Mouse (Mus musculus): Measurements from ENCODE around the gene Foxf1. TPM values are rescaled to one million over a fixed set of nuclear protein-coding genes. Genes with fewer than 3 reads are reported as not detected.
A peak's percentile ranks its signal among the peaks of the same experiment; 100 is the strongest.

Gene Foxf1
- polyA plus RNA-seq, 2 experiments: 0.28 to 0.54 TPM

GRCm38 (mm10) chr8:121059098-121059497 is 25.1 kb upstream of the Foxf1 start:
- Histone ChIP-seq H3K4me1 (ENCODE audit: control insufficient read depth, insufficient read depth, low read length) (no peaks in the 10 kb centered on the region), H3K4me3 (replicated peaks; ENCODE audit: low read length) (no peak overlapping the region), H3K9me3 (ENCODE audit: control insufficient read depth, low read length) (no peaks in the 10 kb centered on the region), H3K27ac (replicated peaks; ENCODE audit: low read depth, low read length) (no peak overlapping the region), H3K36me3 (ENCODE audit: control insufficient read depth, insufficient read depth, low read length) (no peaks in the 10 kb centered on the region), H3K4me2 (replicated peaks; ENCODE audit: low read depth, low read length, severe bottlenecking) (no peak overlapping the region), H3K9ac (ENCODE audit: low read depth, low read length, severe bottlenecking) (no peak overlapping the region), H3K27me3 (ENCODE audit: control insufficient read depth, insufficient read depth, low read length) (no peaks in the 10 kb centered on the region)
- WGBS: 86% methylated on average over 7 of the region's 7 CpGs
- TF ChIP-seq POLR2A (IDR thresholded peaks at IDR 0.05; ENCODE audit: borderline replicate concordance, extremely low read depth, insufficient read depth, insufficient read length): no peak
- no peak for ATAC-seq (ENCODE audit: low FRiP score, low read depth)
- no peak for DNase-seq (ENCODE audit: low spot score)

DNA sequence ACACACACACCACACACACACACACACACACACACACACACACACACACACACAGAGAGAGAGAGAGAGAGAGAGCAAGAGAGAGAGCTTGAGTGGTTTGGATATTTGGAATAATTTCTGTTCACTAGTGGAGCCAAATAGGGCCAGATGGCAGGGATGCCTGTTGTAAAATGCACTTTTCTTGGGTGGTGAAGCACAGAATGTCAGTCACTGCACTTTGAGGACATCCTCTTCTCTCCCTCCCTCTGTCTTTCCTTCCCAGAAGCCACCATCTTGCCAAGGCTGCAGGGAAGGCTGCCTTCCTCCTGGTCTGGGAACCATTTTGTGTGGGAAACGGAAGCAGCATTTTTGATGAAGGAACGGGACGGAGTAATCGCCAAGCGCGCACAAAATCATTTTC is 21.7 kb upstream of the Foxf1 start:
- no peaks in the 10 kb centered on the region; the same call in 1 of the 2 replicates for H3K27me3 ChIP-seq (ENCODE audit: control insufficient read depth, insufficient read depth, low read length)

DNA sequence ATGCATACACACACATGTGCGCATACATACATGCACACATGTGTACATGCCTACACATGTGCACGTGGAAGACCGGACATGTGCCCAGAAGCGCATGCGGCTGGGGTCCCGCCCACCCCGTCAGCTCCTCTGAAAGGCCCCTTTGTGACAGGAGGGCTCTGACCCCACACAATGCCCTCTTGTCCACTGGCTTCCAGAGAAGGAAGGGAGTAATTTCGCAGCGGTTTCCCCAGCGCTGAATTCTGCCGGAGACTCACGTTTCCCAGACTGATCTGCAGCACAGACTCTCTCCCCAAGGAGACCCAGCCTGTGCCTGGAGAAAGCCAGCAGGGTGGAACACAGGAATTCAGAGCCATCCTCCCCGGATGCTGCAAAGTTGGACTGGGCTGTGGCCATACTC is 20.5 kb upstream of the Foxf1 start:
- H3K27me3 ChIP-seq (ENCODE audit: control insufficient read depth, insufficient read depth, low read length): peaks cover under 1% of the 10 kb centered on the region; the same call in 1 of the 2 replicates
- no peaks in the 10 kb centered on the region for H3K4me1 ChIP-seq (ENCODE audit: control insufficient read depth, insufficient read depth, low read length)
- no peak overlapping the region for H3K4me2 ChIP-seq (replicated peaks; ENCODE audit: low read depth, low read length, severe bottlenecking)
- TF ChIP-seq POLR2A (IDR thresholded peaks at IDR 0.05; ENCODE audit: borderline replicate concordance, extremely low read depth, insufficient read depth, insufficient read length): no peak
- H3K27ac ChIP-seq (replicated peaks; ENCODE audit: low read depth, low read length): 0 out of 2 replicates have a peak overlapping the region, but pooled peaks have one; percentile 38
- DNase-seq (ENCODE audit: low spot score): no peak
- no peaks in the 10 kb centered on the region for H3K9me3 ChIP-seq (ENCODE audit: control insufficient read depth, low read length)
- no peak overlapping the region for H3K4me3 ChIP-seq (replicated peaks; ENCODE audit: low read length)
- 58% methylated on average over 13 of the region's 13 CpGs for WGBS
- no peak; the same call in 1 of the 2 replicates for ATAC-seq (ENCODE audit: low FRiP score, low read depth)
- no peak overlapping the region for H3K9ac ChIP-seq (ENCODE audit: low read depth, low read length, severe bottlenecking)
- H3K36me3 ChIP-seq (ENCODE audit: control insufficient read depth, insufficient read depth, low read length): no peaks in the 10 kb centered on the region

More for the DNA sequence above, 21.7 kb upstream of the Foxf1 start:
- TF ChIP-seq POLR2A (IDR thresholded peaks at IDR 0.05; ENCODE audit: borderline replicate concordance, extremely low read depth, insufficient read depth, insufficient read length): no peak
- Histone ChIP-seq H3K9ac (ENCODE audit: low read depth, low read length, severe bottlenecking) (no peak overlapping the region), H3K4me1 (ENCODE audit: control insufficient read depth, insufficient read depth, low read length) (no peaks in the 10 kb centered on the region), H3K4me3 (replicated peaks; ENCODE audit: low read length) (no peak overlapping the region), H3K9me3 (ENCODE audit: control insufficient read depth, low read length) (no peaks in the 10 kb centered on the region), H3K36me3 (ENCODE audit: control insufficient read depth, insufficient read depth, low read length) (no peaks in the 10 kb centered on the region), H3K27ac (replicated peaks; ENCODE audit: low read depth, low read length) (no peak overlapping the region), H3K4me2 (replicated peaks; ENCODE audit: low read depth, low read length, severe bottlenecking) (no peak overlapping the region)
- DNase-seq (ENCODE audit: low spot score) (no peak), ATAC-seq (ENCODE audit: low FRiP score, low read depth) (no peak)
- 89% methylated on average over 6 of the region's 6 CpGs for whole genome bisulfite sequencing

DNA sequence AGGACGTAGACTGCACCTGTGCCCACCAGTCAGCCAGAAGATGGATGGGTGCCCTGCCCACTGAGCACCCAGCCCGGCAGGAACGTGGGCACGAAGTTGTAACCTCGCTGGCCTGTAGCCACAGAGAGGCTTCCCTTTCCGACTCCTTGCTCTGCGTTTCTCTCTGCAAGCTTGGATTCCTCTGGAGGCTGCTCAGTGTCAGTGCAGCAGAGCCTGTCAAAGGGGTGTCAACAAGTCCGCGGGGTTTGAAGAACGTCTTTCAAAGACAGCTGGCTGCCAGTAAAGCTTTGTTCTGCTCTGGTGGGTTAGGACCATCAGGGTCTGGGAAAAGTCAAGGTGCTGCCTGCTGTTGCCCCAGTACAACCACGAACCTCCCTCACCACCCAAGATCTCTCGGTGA is 12.7 kb upstream of the Foxf1 start:
- Histone ChIP-seq H3K27ac (replicated peaks; ENCODE audit: low read depth, low read length) (no peak overlapping the region), H3K9ac (ENCODE audit: low read depth, low read length, severe bottlenecking) (no peak overlapping the region), H3K4me3 (replicated peaks; ENCODE audit: low read length) (no peak overlapping the region), H3K27me3 (ENCODE audit: control insufficient read depth, insufficient read depth, low read length) (peaks cover 76% of the 10 kb centered on the region), H3K4me2 (replicated peaks; ENCODE audit: low read depth, low read length, severe bottlenecking) (no peak overlapping the region), H3K4me1 (ENCODE audit: control insufficient read depth, insufficient read depth, low read length) (peaks cover 9% of the 10 kb centered on the region), H3K36me3 (ENCODE audit: control insufficient read depth, insufficient read depth, low read length) (no peaks in the 10 kb centered on the region), H3K9me3 (ENCODE audit: control insufficient read depth, low read length) (no peaks in the 10 kb centered on the region)
- TF ChIP-seq POLR2A (IDR thresholded peaks at IDR 0.05; ENCODE audit: borderline replicate concordance, extremely low read depth, insufficient read depth, insufficient read length): no peak
- DNase-seq (ENCODE audit: low spot score) (no peak), ATAC-seq (ENCODE audit: low FRiP score, low read depth) (no peak)
- 4% methylated on average over 12 of the region's 12 CpGs for WGBS

DNA sequence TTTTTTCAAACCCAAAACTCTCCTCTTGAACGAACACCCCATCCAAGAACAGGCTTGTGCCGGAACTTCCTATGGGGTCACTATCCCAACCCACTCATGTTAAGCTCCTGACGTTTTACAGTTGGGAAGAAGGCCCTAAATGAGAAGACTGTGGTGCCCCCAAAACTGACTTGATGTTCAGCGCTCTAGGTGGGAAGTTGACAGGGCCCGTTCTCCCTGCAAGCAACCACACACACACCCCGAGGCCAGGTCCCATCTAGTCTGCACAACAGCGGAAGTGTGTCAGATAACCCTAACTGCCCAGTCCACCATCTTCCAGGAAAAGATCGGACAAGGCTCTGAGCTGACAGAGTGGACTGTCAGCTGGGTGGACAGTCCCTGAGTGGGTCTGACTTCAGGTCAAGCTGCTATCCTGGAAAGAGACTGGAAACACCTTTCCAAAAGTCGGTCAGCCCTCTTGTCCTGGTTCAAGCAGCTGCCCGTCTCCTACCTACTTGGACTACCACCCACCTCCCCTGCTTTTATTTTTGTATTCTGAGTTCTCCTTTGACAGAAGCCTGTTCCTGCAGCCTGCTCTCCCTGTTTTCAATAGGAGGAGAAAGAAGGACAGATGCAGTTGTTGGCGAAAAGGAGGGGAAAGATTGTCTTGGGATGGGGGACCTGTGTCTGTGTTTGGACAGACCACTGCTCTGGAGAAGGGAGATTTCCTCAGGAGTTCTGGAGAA is 11.6 kb upstream of the Foxf1 start:
- Histone ChIP-seq H3K9ac (ENCODE audit: low read depth, low read length, severe bottlenecking) (no peak overlapping the region), H3K9me3 (ENCODE audit: control insufficient read depth, low read length) (no peaks in the 10 kb centered on the region)

More for the DNA sequence above, 11.6 kb upstream of the Foxf1 start:
- Histone ChIP-seq H3K4me1 (ENCODE audit: control insufficient read depth, insufficient read depth, low read length) (peaks cover 9% of the 10 kb centered on the region), H3K36me3 (ENCODE audit: control insufficient read depth, insufficient read depth, low read length) (no peaks in the 10 kb centered on the region), H3K4me3 (replicated peaks; ENCODE audit: low read length) (no peak overlapping the region), H3K27ac (replicated peaks; ENCODE audit: low read depth, low read length) (no peak overlapping the region), H3K4me2 (replicated peaks; ENCODE audit: low read depth, low read length, severe bottlenecking) (no peak overlapping the region), H3K27me3 (ENCODE audit: control insufficient read depth, insufficient read depth, low read length) (peaks cover 87% of the 10 kb centered on the region)
- DNase-seq (ENCODE audit: low spot score): no peak
- 15% methylated on average over 11 of the region's 11 CpGs for WGBS
- ATAC-seq (ENCODE audit: low FRiP score, low read depth): no peak
- no peak for TF ChIP-seq POLR2A (IDR thresholded peaks at IDR 0.05; ENCODE audit: borderline replicate concordance, extremely low read depth, insufficient read depth, insufficient read length)

All from limb, embryonic 14.5 days (tissue).